Mouse (Mus musculus): ENCODE data around the gene Arhgap15. TPM values are rescaled to one million over a fixed set of nuclear protein-coding genes. Genes with fewer than 3 reads are reported as not detected.

The Arhgap15 gene
- total RNA-seq, 2 experiments from 2014 or later, result 21.8 to 29.8 TPM

GRCm38 (mm10) chr2:44010249-44010648 lies 261.6 kb downstream of the Arhgap15 start:
- ATAC-seq (replicated peaks; ENCODE audit: low FRiP score, low TSS enrichment, poor library complexity, severe bottlenecking), result no peak

- no peak for ATAC-seq (replicated peaks; ENCODE audit: low FRiP score, low TSS enrichment, poor library complexity, severe bottlenecking)
These were observed 264.8 kb downstream of the Arhgap15 start for GRCm38 (mm10) chr2:44013388-44013787.

- no peak for ATAC-seq (replicated peaks; ENCODE audit: low FRiP score, low TSS enrichment, poor library complexity, severe bottlenecking)
These were observed 268.1 kb downstream of the Arhgap15 start for GRCm38 (mm10) chr2:44016720-44017119.

- no peak for ATAC-seq (replicated peaks; ENCODE audit: low FRiP score, low TSS enrichment, poor library complexity, severe bottlenecking)
These were observed 268.9 kb downstream of the Arhgap15 start for GRCm38 (mm10) chr2:44017405-44018026.

GRCm38 (mm10) chr2:44018033-44018432 lies 269.4 kb downstream of the Arhgap15 start:
- ATAC-seq (replicated peaks; ENCODE audit: low FRiP score, low TSS enrichment, poor library complexity, severe bottlenecking), result no peak

- ATAC-seq (replicated peaks; ENCODE audit: low FRiP score, low TSS enrichment, poor library complexity, severe bottlenecking), result no peak
These were observed 276.1 kb downstream of the Arhgap15 start for GRCm38 (mm10) chr2:44024704-44025103.

GRCm38 (mm10) chr2:44029035-44029715 lies 280.6 kb downstream of the Arhgap15 start:
- no peak for ATAC-seq (replicated peaks; ENCODE audit: low FRiP score, low TSS enrichment, poor library complexity, severe bottlenecking)

- ATAC-seq (replicated peaks; ENCODE audit: low FRiP score, low TSS enrichment, poor library complexity, severe bottlenecking), result no peak
These were observed 281.2 kb downstream of the Arhgap15 start for GRCm38 (mm10) chr2:44029865-44030264.

GRCm38 (mm10) chr2:44039522-44040203 lies 291.0 kb downstream of the Arhgap15 start:
- no peak for ATAC-seq (replicated peaks; ENCODE audit: low FRiP score, low TSS enrichment, poor library complexity, severe bottlenecking)

GRCm38 (mm10) chr2:44044088-44044487 lies 295.5 kb downstream of the Arhgap15 start:
- no peak for ATAC-seq (replicated peaks; ENCODE audit: low FRiP score, low TSS enrichment, poor library complexity, severe bottlenecking)

GRCm38 (mm10) chr2:44044634-44045033 lies 296.0 kb downstream of the Arhgap15 start:
- ATAC-seq (replicated peaks; ENCODE audit: low FRiP score, low TSS enrichment, poor library complexity, severe bottlenecking), result no peak

GRCm38 (mm10) chr2:44045231-44045630 lies 296.6 kb downstream of the Arhgap15 start:
- no peak for ATAC-seq (replicated peaks; ENCODE audit: low FRiP score, low TSS enrichment, poor library complexity, severe bottlenecking)

- ATAC-seq (replicated peaks; ENCODE audit: low FRiP score, low TSS enrichment, poor library complexity, severe bottlenecking), result no peak
These were observed 311.7 kb downstream of the Arhgap15 start for GRCm38 (mm10) chr2:44060306-44060705.

GRCm38 (mm10) chr2:44060716-44061115 lies 312.1 kb downstream of the Arhgap15 start:
- no peak for ATAC-seq (replicated peaks; ENCODE audit: low FRiP score, low TSS enrichment, poor library complexity, severe bottlenecking)

GRCm38 (mm10) chr2:44065067-44065466 lies 316.4 kb downstream of the Arhgap15 start:
- ATAC-seq (replicated peaks; ENCODE audit: low FRiP score, low TSS enrichment, poor library complexity, severe bottlenecking), result no peak

- ATAC-seq (replicated peaks; ENCODE audit: low FRiP score, low TSS enrichment, poor library complexity, severe bottlenecking), result no peak
These were observed 319.7 kb downstream of the Arhgap15 start for GRCm38 (mm10) chr2:44068151-44068840.

- ATAC-seq (replicated peaks; ENCODE audit: low FRiP score, low TSS enrichment, poor library complexity, severe bottlenecking), result no peak
These were observed 320.3 kb downstream of the Arhgap15 start for GRCm38 (mm10) chr2:44068906-44069305.

GRCm38 (mm10) chr2:44076570-44076969 lies 327.9 kb downstream of the Arhgap15 start:
- ATAC-seq (replicated peaks; ENCODE audit: low FRiP score, low TSS enrichment, poor library complexity, severe bottlenecking), result no peak

- ATAC-seq (replicated peaks; ENCODE audit: low FRiP score, low TSS enrichment, poor library complexity, severe bottlenecking), result no peak
These were observed 331.9 kb downstream of the Arhgap15 start for GRCm38 (mm10) chr2:44080530-44080929.

- no peak for ATAC-seq (replicated peaks; ENCODE audit: low FRiP score, low TSS enrichment, poor library complexity, severe bottlenecking)
These were observed 332.6 kb downstream of the Arhgap15 start for GRCm38 (mm10) chr2:44081241-44081640.
